Mouse (Mus musculus): ENCODE data around the gene Cnr2. TPM values are rescaled to one million over a fixed set of nuclear protein-coding genes. Genes with fewer than 3 reads are reported as not detected.
"Not testable (repeated sequence)": the region's sequence is repeated elsewhere in the genome, so short reads cannot be mapped to it uniquely, and the experiment has no call there.

Cnr2 gene
- polyA plus RNA-seq, 1 experiment from 2014 or later, result 0.48 TPM

GRCm38 (mm10) chr4:135934708-135935500 lies 39.7 kb downstream of the Cnr2 start:
- Histone ChIP-seq H3K4me1 (peaks cover 13% of the 10 kb centered on the region), H3K27me3 (ENCODE audit: poor library complexity, severe bottlenecking) (no peaks in the 10 kb centered on the region), H3K9me3 (no peaks in the 10 kb centered on the region), H3K27ac (peak overlapping the region; percentile 54; the same call in 1 of the 2 replicates), H3K4me3 (no peak overlapping the region), H3K36me3 (replicated peaks) (peaks cover 52% of the 10 kb centered on the region)
- WGBS, result 49% methylated on average over 12 of the region's 12 CpGs
- no peak for DNase-seq (ENCODE audit: extremely low spot score, low spot score)

- peaks cover 13% of the 10 kb centered on the region for H3K4me1 ChIP-seq
- H3K9me3 ChIP-seq, result no peaks in the 10 kb centered on the region
- H3K27me3 ChIP-seq (ENCODE audit: poor library complexity, severe bottlenecking), result no peaks in the 10 kb centered on the region
- H3K4me3 ChIP-seq, result no peak overlapping the region
- H3K36me3 ChIP-seq (replicated peaks), result peaks cover 54% of the 10 kb centered on the region
- WGBS, result 70% methylated on average over 5 of the region's 5 CpGs
- peak overlapping the region; percentile 54; the same call in 1 of the 2 replicates for H3K27ac ChIP-seq
- DNase-seq (ENCODE audit: extremely low spot score, low spot score), result no peak
Measured at GRCm38 (mm10) chr4:135935502-135935901, 40.3 kb downstream of the Cnr2 start.

- 82% methylated on average over 7 of the region's 7 CpGs for WGBS
- Histone ChIP-seq H3K9me3 (no peaks in the 10 kb centered on the region), H3K4me3 (no peak overlapping the region), H3K27me3 (ENCODE audit: poor library complexity, severe bottlenecking) (no peaks in the 10 kb centered on the region), H3K27ac (no peak overlapping the region), H3K36me3 (replicated peaks) (peaks cover 40% of the 10 kb centered on the region), H3K4me1 (peaks cover 13% of the 10 kb centered on the region)
- DNase-seq (ENCODE audit: extremely low spot score, low spot score), result no peak
Measured at GRCm38 (mm10) chr4:135938858-135939257, 43.7 kb downstream of the Cnr2 start.

- H3K4me1 ChIP-seq, result not testable (repeated sequence)
- 80% methylated on average over 8 of the region's 8 CpGs for WGBS
Measured at GRCm38 (mm10) chr4:135941026-135941425, 45.8 kb downstream of the Cnr2 start.

GRCm38 (mm10) chr4:135942193-135942592 lies 47.0 kb downstream of the Cnr2 start:
- H3K4me3 ChIP-seq, result no peak overlapping the region
- no peak overlapping the region for H3K27ac ChIP-seq
- no peaks in the 10 kb centered on the region for H3K27me3 ChIP-seq (ENCODE audit: poor library complexity, severe bottlenecking)
- 91% methylated on average over 6 of the region's 6 CpGs for WGBS
- H3K4me1 ChIP-seq, result peaks cover 19% of the 10 kb centered on the region
- H3K9me3 ChIP-seq, result no peaks in the 10 kb centered on the region
- no peak for DNase-seq (ENCODE audit: extremely low spot score, low spot score)
- H3K36me3 ChIP-seq (replicated peaks), result peaks cover 27% of the 10 kb centered on the region

More at GRCm38 (mm10) chr4:135941026-135941425, 45.8 kb downstream of the Cnr2 start:
- H3K9me3 ChIP-seq; H3K4me3 ChIP-seq; H3K27me3 ChIP-seq (ENCODE audit: poor library complexity, severe bottlenecking); H3K27ac ChIP-seq; DNase-seq (ENCODE audit: extremely low spot score, low spot score): not testable (repeated sequence)
- H3K36me3 ChIP-seq (replicated peaks), result peaks cover 30% of the 10 kb centered on the region

- Histone ChIP-seq H3K36me3 (replicated peaks) (peaks cover 26% of the 10 kb centered on the region), H3K4me3 (no peak overlapping the region), H3K4me1 (peaks cover 20% of the 10 kb centered on the region), H3K27ac (no peak overlapping the region), H3K9me3 (no peaks in the 10 kb centered on the region), H3K27me3 (ENCODE audit: poor library complexity, severe bottlenecking) (no peaks in the 10 kb centered on the region)
- DNase-seq (ENCODE audit: extremely low spot score, low spot score), result no peak
- 56% methylated on average over 4 of the region's 4 CpGs for WGBS
Measured at GRCm38 (mm10) chr4:135943389-135943788, 48.2 kb downstream of the Cnr2 start.

- H3K27me3 ChIP-seq (ENCODE audit: poor library complexity, severe bottlenecking), result no peaks in the 10 kb centered on the region
- peaks cover 24% of the 10 kb centered on the region for H3K4me1 ChIP-seq
- no peaks in the 10 kb centered on the region for H3K9me3 ChIP-seq
- peak overlapping the region; percentile 77 for H3K4me3 ChIP-seq
- H3K27ac ChIP-seq, result peak overlapping the region; percentile 84
- 76% methylated on average over 10 of the region's 10 CpGs for WGBS
- DNase-seq (ENCODE audit: extremely low spot score, low spot score), result no peak
- peaks cover 8% of the 10 kb centered on the region for H3K36me3 ChIP-seq (replicated peaks)
Measured at GRCm38 (mm10) chr4:135945706-135946105, 50.5 kb downstream of the Cnr2 start.

- Histone ChIP-seq H3K27me3 (ENCODE audit: poor library complexity, severe bottlenecking) (no peaks in the 10 kb centered on the region), H3K4me1 (peaks cover 24% of the 10 kb centered on the region), H3K27ac (peak within 1 kb of the TSS; percentile 84), H3K4me3 (peak within 1 kb of the TSS; percentile 77), H3K36me3 (replicated peaks) (peaks cover 8% of the 10 kb centered on the region), H3K9me3 (no peaks in the 10 kb centered on the region)
- DNase-seq (ENCODE audit: extremely low spot score, low spot score), result peak; percentile 93
- 0% methylated on average over 23 of the region's 23 CpGs for whole genome bisulfite sequencing
Measured at GRCm38 (mm10) chr4:135946278-135946658, 51.1 kb downstream of the Cnr2 start, which contains the start of gene Hmgcl. Gene Hmgcl, plus strand, starts transcription at chr4:135946448.

- Histone ChIP-seq H3K36me3 (replicated peaks) (peaks cover 13% of the 10 kb centered on the region), H3K27ac (peak overlapping the region; percentile 84), H3K27me3 (ENCODE audit: poor library complexity, severe bottlenecking) (no peaks in the 10 kb centered on the region), H3K4me1 (peaks cover 24% of the 10 kb centered on the region), H3K9me3 (peaks cover 3% of the 10 kb centered on the region; the same call in 1 of the 2 replicates), H3K4me3 (peak overlapping the region; percentile 77)
- WGBS, result 1% methylated on average over 28 of the region's 28 CpGs
- DNase-seq (ENCODE audit: extremely low spot score, low spot score), result no peak
Measured at GRCm38 (mm10) chr4:135946659-135947301, 51.6 kb downstream of the Cnr2 start.

- Histone ChIP-seq H3K27me3 (ENCODE audit: poor library complexity, severe bottlenecking) (no peaks in the 10 kb centered on the region), H3K4me3 (no peak overlapping the region), H3K27ac (no peak overlapping the region), H3K9me3 (peaks cover 7% of the 10 kb centered on the region; the same call in 1 of the 2 replicates), H3K36me3 (replicated peaks) (peaks cover 23% of the 10 kb centered on the region), H3K4me1 (peaks cover 24% of the 10 kb centered on the region)
- WGBS, result 95% methylated on average over 8 of the region's 8 CpGs
- no peak for DNase-seq (ENCODE audit: extremely low spot score, low spot score)
Measured at GRCm38 (mm10) chr4:135948142-135948541, 52.9 kb downstream of the Cnr2 start.

- DNase-seq (ENCODE audit: extremely low spot score, low spot score), result no peak
- H3K4me1 ChIP-seq, result peaks cover 24% of the 10 kb centered on the region
- H3K27me3 ChIP-seq (ENCODE audit: poor library complexity, severe bottlenecking), result no peaks in the 10 kb centered on the region
- no peak overlapping the region for H3K27ac ChIP-seq
- no peak overlapping the region for H3K4me3 ChIP-seq
- WGBS, result 90% methylated on average over 10 of the region's 10 CpGs
- peaks cover 7% of the 10 kb centered on the region; the same call in 1 of the 2 replicates for H3K9me3 ChIP-seq
- H3K36me3 ChIP-seq (replicated peaks), result peaks cover 29% of the 10 kb centered on the region
Measured at GRCm38 (mm10) chr4:135949475-135949874, 54.3 kb downstream of the Cnr2 start.

GRCm38 (mm10) chr4:135949911-135950310 lies 54.7 kb downstream of the Cnr2 start:
- no peaks in the 10 kb centered on the region for H3K27me3 ChIP-seq (ENCODE audit: poor library complexity, severe bottlenecking)
- peaks cover 7% of the 10 kb centered on the region; the same call in 1 of the 2 replicates for H3K9me3 ChIP-seq
- no peak overlapping the region for H3K27ac ChIP-seq
- peaks cover 32% of the 10 kb centered on the region for H3K36me3 ChIP-seq (replicated peaks)
- H3K4me1 ChIP-seq, result peaks cover 24% of the 10 kb centered on the region
- no peak overlapping the region for H3K4me3 ChIP-seq
- DNase-seq (ENCODE audit: extremely low spot score, low spot score), result no peak
- 81% methylated on average over 6 of the region's 6 CpGs for WGBS

- WGBS, result 93% methylated on average over 6 of the region's 6 CpGs
- H3K4me1 ChIP-seq, result peaks cover 23% of the 10 kb centered on the region
- no peak for DNase-seq (ENCODE audit: extremely low spot score, low spot score)
Measured at GRCm38 (mm10) chr4:135950365-135950764, 55.2 kb downstream of the Cnr2 start.

More at GRCm38 (mm10) chr4:135950365-135950764, 55.2 kb downstream of the Cnr2 start:
- H3K9me3 ChIP-seq, result peaks cover 7% of the 10 kb centered on the region; the same call in 1 of the 2 replicates
- H3K4me3 ChIP-seq, result no peak overlapping the region
- H3K27ac ChIP-seq, result no peak overlapping the region
- peaks cover 35% of the 10 kb centered on the region for H3K36me3 ChIP-seq (replicated peaks)
- no peaks in the 10 kb centered on the region for H3K27me3 ChIP-seq (ENCODE audit: poor library complexity, severe bottlenecking)

Data from forebrain, embryonic 10.5 days (tissue).